Mouse (Mus musculus) stomach, postnatal 0 days (tissue): ENCODE measurements at regions not wholly inside any gene's neighbourhood (a gene's known extent, or its start where the extent isn't known, plus 50 kb on each side); places are given as distances from the start of the nearest gene placed in this dataset.

ENCODE experiments used
- CTCF ChIP-seq: IDR thresholded peaks from 2 replicates; pipeline ENCODE4 v1.5.1; 2016; ENCODE audit warnings: antibody characterized with exemption, low read depth, mild to moderate bottlenecking, moderate library complexity
- EP300 ChIP-seq: optimal IDR thresholded peaks from 2 replicates; pipeline ENCODE3; 2016; ENCODE audit warnings: antibody characterized with exemption

GRCm38 (mm10) chr15:90420776-90421175 lies 196.7 kb downstream of the Alg10b start:
- TF ChIP-seq CTCF = peak; percentile 59
- no peak for TF ChIP-seq EP300
